Mouse (Mus musculus) liver, adult 2 months (tissue): ENCODE results near the gene Fam160a1. TPM values are rescaled to one million over a fixed set of nuclear protein-coding genes. Genes with fewer than 3 reads are reported as not detected.

Experiments used
- DNase-seq: peaks from one replicate; pipeline ENCODE4 v3.0.0-alpha.2; 2011; ENCODE audit warnings: low read depth, low spot score; ENCODE audit errors: extremely low read depth
- H3K27ac ChIP-seq: fragments of 200-500 bp; replicated peaks from 2 replicates; pipeline ENCODE4 v1.5.1; 2012; ENCODE audit warnings: low read depth, mild to moderate bottlenecking, control low read depth, inconsistent platforms, low read length; ENCODE audit not compliant: insufficient read depth
- H3K27me3 ChIP-seq: fragments of 200-500 bp; 2 replicates; pipeline ENCODE4 v1.6.1; 2012; ENCODE audit warnings: mild to moderate bottlenecking, moderate library complexity, low read length, inconsistent platforms; ENCODE audit not compliant: control insufficient read depth, insufficient read depth
- H3K36me3 ChIP-seq: fragments of 200-500 bp; 2 replicates; pipeline ENCODE4 v1.6.1; 2012; ENCODE audit warnings: low read length, inconsistent platforms; ENCODE audit not compliant: control insufficient read depth, insufficient read depth
- H3K4me1 ChIP-seq: fragments of 200-500 bp; 2 replicates; pipeline ENCODE4 v1.6.1; 2011; ENCODE audit warnings: low read length; ENCODE audit not compliant: control insufficient read depth, insufficient read depth
- H3K4me3 ChIP-seq: fragments of 200-500 bp; 2 replicates; pipeline ENCODE4 v1.5.1; 2011; ENCODE audit warnings: low read depth, mild to moderate bottlenecking, control low read depth, low read length, moderate library complexity; ENCODE audit not compliant: insufficient read depth
- H3K79me2 ChIP-seq: fragments of 200-500 bp; 2 replicates; pipeline ENCODE4 v1.6.1; 2012; ENCODE audit warnings: inconsistent platforms, mild to moderate bottlenecking, low read length, moderate library complexity; ENCODE audit not compliant: control insufficient read depth, insufficient read depth
- H3K9ac ChIP-seq: fragments of 200-500 bp; 2 replicates; pipeline ENCODE4 v1.6.1; 2012; ENCODE audit warnings: low read depth, mild to moderate bottlenecking, control low read depth, inconsistent platforms, low read length
- CTCF ChIP-seq: fragments of 200-500 bp; IDR thresholded peaks from 2 replicates; pipeline ENCODE4 v1.5.1; 2011; ENCODE audit warnings: low read depth, low read length, control low read depth
- POLR2A ChIP-seq: fragments of 200-500 bp; IDR thresholded peaks from 2 replicates; pipeline ENCODE4 v1.6.1; 2011; ENCODE audit warnings: low read length, control low read depth; ENCODE audit not compliant: insufficient read depth; ENCODE audit errors: extremely low read depth
- WGBS: fragments of 180-500 bp; shearing (Covaris S2); methylation state at CpG from one replicate; pipeline ENCODE4 v1.1.7; 2018; 5-methylcytosine and 5-hydroxymethylcytosine counted together
- polyA plus RNA-seq: library from polyadenylated mRNA; depleted of rRNA; stranded (reverse); fragments of >200 nt; gene quantifications from 2 replicates; pipeline ENCODE4 v1.2.3, GENCODE M21; 2012
- total RNA-seq: library from RNA; depleted of rRNA; stranded (reverse); fragments of >200 nt; gene quantifications from 2 replicates; pipeline ENCODE4 v1.2.3, GENCODE M21; 2014

Fam160a1 gene
- total and polyA plus RNA-seq, 2 experiments: 1.8 to 4.7 TPM

DNA sequence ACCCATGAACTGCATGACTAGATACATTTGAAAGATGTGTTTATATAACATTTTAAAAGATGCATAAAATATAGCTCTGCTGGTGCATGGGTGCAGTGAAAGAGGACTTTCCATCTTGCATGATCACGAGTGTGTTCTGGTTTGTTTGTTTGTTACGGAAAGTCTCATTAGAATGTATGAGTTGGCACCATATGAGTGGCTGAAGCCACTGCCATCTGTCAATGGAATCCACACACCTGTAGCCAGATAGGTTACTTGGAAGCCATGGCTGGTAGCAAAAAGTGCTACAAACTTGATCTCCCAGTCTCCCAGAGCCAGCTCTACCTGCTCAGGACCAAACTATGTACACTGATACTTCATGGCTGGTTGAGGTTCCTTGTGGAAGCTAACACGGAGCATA is 161.6 kb downstream of the Fam160a1 start:
- Histone ChIP-seq H3K27me3 (no peaks in the 10 kb centered on the region), H3K79me2 (no peaks in the 10 kb centered on the region), H3K4me3 (no peak overlapping the region), H3K27ac (no peak overlapping the region), H3K36me3 (peaks cover 10% of the 10 kb centered on the region), H3K9ac (no peak overlapping the region), H3K4me1 (no peaks in the 10 kb centered on the region)
- TF ChIP-seq CTCF (no peak), POLR2A (no peak)
- WGBS: 92% methylated on average over 3 of the region's 3 CpGs
- DNase-seq: no peak

GRCm38 (mm10) chr3:85652727-85653665 is 164.1 kb downstream of the Fam160a1 start:
- 72% methylated on average over 4 of the region's 4 CpGs for WGBS

GRCm38 (mm10) chr3:85649176-85649575 is 167.9 kb downstream of the Fam160a1 start:
- DNase-seq: no peak
- Histone ChIP-seq H3K27me3 (no peaks in the 10 kb centered on the region), H3K36me3 (peaks cover 6% of the 10 kb centered on the region), H3K4me3 (no peak overlapping the region), H3K9ac (no peak overlapping the region), H3K4me1 (no peaks in the 10 kb centered on the region), H3K27ac (no peak overlapping the region), H3K79me2 (no peaks in the 10 kb centered on the region)
- 95% methylated on average over 4 of the region's 4 CpGs for WGBS
- no peak for TF ChIP-seq CTCF
- no peak for TF ChIP-seq POLR2A

More at GRCm38 (mm10) chr3:85652727-85653665, 164.1 kb downstream of the Fam160a1 start:
- DNase-seq: no peak
- Histone ChIP-seq H3K4me1 (no peaks in the 10 kb centered on the region), H3K27me3 (no peaks in the 10 kb centered on the region), H3K27ac (no peak overlapping the region), H3K4me3 (no peak overlapping the region), H3K9ac (no peak overlapping the region), H3K36me3 (peaks cover 10% of the 10 kb centered on the region), H3K79me2 (no peaks in the 10 kb centered on the region)
- no peak for TF ChIP-seq POLR2A
- no peak for TF ChIP-seq CTCF

- Histone ChIP-seq H3K9ac (no peak overlapping the region), H3K36me3 (no peaks in the 10 kb centered on the region; the same call in 1 of the 2 replicates), H3K4me1 (no peaks in the 10 kb centered on the region), H3K27me3 (no peaks in the 10 kb centered on the region), H3K27ac (no peak overlapping the region), H3K4me3 (no peak overlapping the region), H3K79me2 (no peaks in the 10 kb centered on the region)
- 93% methylated on average over 7 of the region's 7 CpGs for whole genome bisulfite sequencing
- DNase-seq: no peak
- TF ChIP-seq POLR2A (no peak), CTCF (no peak)
Observed at GRCm38 (mm10) chr3:85645517-85646004, 171.5 kb downstream of the Fam160a1 start.

DNA sequence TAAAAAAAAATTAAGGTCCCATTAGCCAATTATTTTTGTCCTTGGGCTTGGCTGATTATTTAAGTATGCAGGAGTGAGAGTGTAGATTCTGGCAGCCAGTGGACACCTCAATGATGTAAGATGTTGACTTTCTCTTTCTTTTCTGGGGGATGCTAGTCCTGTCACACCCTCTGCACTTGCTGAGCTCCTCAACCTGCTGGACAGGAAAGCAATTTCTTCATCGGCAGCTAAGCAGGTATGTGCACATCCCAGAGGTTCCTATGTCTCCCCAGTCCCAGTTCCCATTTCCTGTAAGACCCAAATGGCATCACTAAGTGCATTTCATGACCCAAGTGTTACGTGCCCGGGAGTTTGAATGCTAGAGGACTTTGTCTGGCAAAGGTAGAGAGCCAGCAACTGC is 172.3 kb downstream of the Fam160a1 start:
- Histone ChIP-seq H3K36me3 (no peaks in the 10 kb centered on the region; the same call in 1 of the 2 replicates), H3K27ac (no peak overlapping the region), H3K27me3 (no peaks in the 10 kb centered on the region), H3K4me3 (no peak overlapping the region), H3K4me1 (no peaks in the 10 kb centered on the region), H3K9ac (no peak overlapping the region), H3K79me2 (no peaks in the 10 kb centered on the region)
- no peak for TF ChIP-seq CTCF
- no peak for TF ChIP-seq POLR2A
- no peak for DNase-seq
- 100% methylated on average over 3 of the region's 3 CpGs for WGBS

DNA sequence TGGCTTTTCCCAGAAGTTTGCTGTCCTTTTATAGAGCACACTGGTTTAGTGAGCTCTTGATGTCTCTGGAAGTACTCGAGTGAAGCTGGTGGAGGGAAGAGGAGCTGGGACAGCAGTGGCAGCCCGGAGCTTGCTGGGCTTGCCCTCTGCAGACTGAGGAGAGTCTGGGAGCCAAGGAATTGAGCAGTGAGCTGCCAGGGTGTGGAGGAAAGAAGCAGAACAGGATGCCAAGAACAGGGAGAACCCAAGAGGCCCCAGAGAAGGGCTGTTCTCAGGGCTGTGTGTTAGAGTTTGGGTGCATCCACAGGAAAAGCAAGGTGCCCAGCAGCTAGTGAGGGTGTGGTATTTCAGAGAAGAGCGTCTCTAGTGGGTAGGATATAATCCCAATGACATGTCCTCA is 175.3 kb downstream of the Fam160a1 start:
- Histone ChIP-seq H3K9ac (no peak overlapping the region), H3K4me1 (no peaks in the 10 kb centered on the region), H3K79me2 (no peaks in the 10 kb centered on the region), H3K36me3 (peaks cover 8% of the 10 kb centered on the region; the same call in 1 of the 2 replicates), H3K4me3 (no peak overlapping the region), H3K27ac (no peak overlapping the region), H3K27me3 (no peaks in the 10 kb centered on the region)
- no peak for DNase-seq
- TF ChIP-seq POLR2A (no peak), CTCF (no peak)
- 93% methylated on average over 3 of the region's 3 CpGs for WGBS
